Mouse (Mus musculus) E14TG2a.4 (cell line): ENCODE results near the gene Immp2l.

Experiments used
- H3K27me3 ChIP-seq: 2 replicates; pipeline ENCODE4 v1.6.1; 2014; ENCODE audit warnings: low read length, control low read depth; ENCODE audit not compliant: insufficient read depth
- H3K36me3 ChIP-seq: 2 replicates; pipeline ENCODE4 v1.6.1; 2014; ENCODE audit warnings: low read length, control low read depth; ENCODE audit not compliant: insufficient read depth
- H3K4me1 ChIP-seq: replicated peaks from 2 replicates; pipeline ENCODE4 v1.6.1; 2014; ENCODE audit warnings: low read depth, low read length, control low read depth
- H3K4me3 ChIP-seq: replicated peaks from 2 replicates; pipeline ENCODE4 v1.5.1; 2014; ENCODE audit warnings: mild to moderate bottlenecking, low read length
- H3K9me3 ChIP-seq: 2 replicates; pipeline ENCODE4 v1.6.1; 2014; ENCODE audit warnings: low read length, control low read depth
- CTCF ChIP-seq: conservative IDR thresholded peaks from 2 replicates; pipeline ENCODE4 v1.5.1; 2014; ENCODE audit warnings: low read length
- NANOG ChIP-seq: IDR thresholded peaks from 2 replicates; pipeline ENCODE4 v1.6.1; 2014; ENCODE audit warnings: borderline replicate concordance, low read length, mixed read lengths
- POU5F1 ChIP-seq: IDR thresholded peaks from 2 replicates; pipeline ENCODE4 v1.6.1; 2014; ENCODE audit warnings: low read length, borderline replicate concordance

Immp2l gene

DNA sequence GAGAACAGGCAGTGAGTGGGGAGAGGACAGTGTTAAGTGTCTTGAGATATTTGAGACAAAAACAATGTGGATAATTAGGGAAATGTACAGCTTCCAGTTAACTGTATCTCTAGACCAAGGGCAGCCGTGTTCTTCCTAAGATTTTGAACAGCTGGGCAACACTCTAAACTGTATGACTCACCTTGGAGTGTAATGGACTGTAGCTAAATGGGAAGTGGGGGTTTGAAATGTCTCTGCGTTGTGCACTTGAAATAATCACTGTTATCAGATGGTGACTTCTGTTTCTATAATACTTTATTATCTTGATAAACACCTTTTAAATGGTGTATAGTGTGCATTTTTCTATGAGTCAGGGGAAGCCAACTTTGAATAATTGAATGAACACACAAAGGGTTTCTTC lies 457.6 kb downstream of the Immp2l start:
- peaks cover 3% of the 10 kb centered on the region; the same call in 1 of the 2 replicates for H3K27me3 ChIP-seq
- H3K4me3 ChIP-seq: no peak overlapping the region
- no peaks in the 10 kb centered on the region for H3K9me3 ChIP-seq
- peaks cover 19% of the 10 kb centered on the region for H3K4me1 ChIP-seq
- H3K36me3 ChIP-seq: no peaks in the 10 kb centered on the region
- no peak for TF ChIP-seq CTCF
- no peak for TF ChIP-seq NANOG
- no peak for TF ChIP-seq POU5F1

DNA sequence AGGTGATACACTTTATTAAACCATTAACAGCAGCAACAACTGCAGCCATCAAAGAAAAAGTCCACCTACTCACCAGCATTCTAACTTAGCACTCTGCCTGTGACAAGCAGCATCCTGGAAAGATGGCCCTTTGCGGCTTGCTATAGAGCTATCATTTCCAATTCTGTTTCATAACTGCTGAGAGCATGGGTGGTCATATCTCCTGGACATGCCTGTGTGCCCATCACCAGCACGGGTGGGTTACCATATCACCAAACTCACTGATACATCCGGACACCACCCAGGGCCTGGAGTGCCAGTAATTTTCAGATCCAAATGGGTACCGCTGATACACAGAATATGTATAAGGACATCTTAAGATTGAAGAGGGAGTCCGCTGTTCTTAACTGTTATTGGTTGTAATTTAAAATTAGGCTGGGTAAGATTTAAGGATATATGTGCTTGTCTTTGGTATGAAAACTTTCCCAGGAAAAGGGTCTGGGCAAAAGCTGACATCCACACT lies 459.3 kb downstream of the Immp2l start:
- H3K36me3 ChIP-seq: no peaks in the 10 kb centered on the region
- H3K27me3 ChIP-seq: peaks cover 3% of the 10 kb centered on the region; the same call in 1 of the 2 replicates
- peaks cover 19% of the 10 kb centered on the region for H3K4me1 ChIP-seq
- H3K9me3 ChIP-seq: no peaks in the 10 kb centered on the region
- TF ChIP-seq CTCF: no peak
- TF ChIP-seq POU5F1: no peak
- TF ChIP-seq NANOG: no peak
- no peak overlapping the region for H3K4me3 ChIP-seq

DNA sequence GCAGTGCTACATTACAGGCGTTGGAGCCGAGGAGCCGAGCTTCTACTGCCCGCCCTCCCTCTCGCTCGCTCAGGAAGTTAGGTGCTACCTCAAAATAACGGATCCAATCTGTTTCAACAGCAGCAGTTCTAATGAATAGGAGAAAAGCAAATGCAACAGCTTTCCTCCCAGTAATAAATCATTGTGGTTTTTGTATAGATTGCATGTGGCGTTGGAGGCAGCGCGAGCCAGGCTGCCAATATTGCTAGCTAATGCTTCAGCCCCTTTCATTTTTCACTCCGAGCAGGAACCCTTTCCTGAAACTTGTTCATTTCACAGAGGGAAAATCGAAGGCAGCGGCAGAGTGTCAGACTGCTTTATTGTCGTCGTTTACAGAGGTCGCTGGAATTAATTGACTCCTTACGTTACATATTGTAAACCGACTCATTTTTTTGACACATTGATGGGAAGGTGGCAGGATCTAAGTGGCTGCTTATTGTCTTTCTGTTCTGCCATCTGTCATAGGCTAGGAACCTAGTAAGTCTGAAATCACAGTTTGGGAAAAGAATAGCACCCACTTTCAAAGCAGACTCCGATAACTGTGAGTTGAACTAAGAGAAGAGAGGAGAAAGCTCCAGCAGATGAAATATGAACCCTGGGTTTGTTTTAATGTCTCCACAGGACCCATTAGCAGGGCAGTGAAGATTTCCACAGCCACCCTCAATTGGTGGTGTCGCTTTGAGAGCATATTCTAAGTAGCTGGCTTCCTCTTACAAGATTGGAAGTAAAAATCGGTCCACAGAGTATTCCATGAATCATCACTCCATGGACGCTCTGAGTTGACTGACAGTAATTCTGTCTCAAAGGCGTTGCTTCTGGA lies 459.9 kb downstream of the Immp2l start:
- H3K36me3 ChIP-seq: no peaks in the 10 kb centered on the region
- TF ChIP-seq POU5F1 (no peak), NANOG (no peak), CTCF (no peak)
- H3K9me3 ChIP-seq: no peaks in the 10 kb centered on the region
- H3K4me1 ChIP-seq: peaks cover 19% of the 10 kb centered on the region
- H3K4me3 ChIP-seq: no peak overlapping the region
- peaks cover 3% of the 10 kb centered on the region; the same call in 1 of the 2 replicates for H3K27me3 ChIP-seq

GRCm38 (mm10) chr12:41484689-41485511 lies 461.0 kb downstream of the Immp2l start:
- TF ChIP-seq POU5F1 (no peak), CTCF (no peak), NANOG (no peak)
- Histone ChIP-seq H3K36me3 (no peaks in the 10 kb centered on the region), H3K4me1 (peaks cover 19% of the 10 kb centered on the region), H3K9me3 (no peaks in the 10 kb centered on the region), H3K4me3 (peak overlapping the region; percentile 4; the same call in 1 of the 2 replicates), H3K27me3 (peaks cover 3% of the 10 kb centered on the region; the same call in 1 of the 2 replicates)

- H3K4me3 ChIP-seq: peak overlapping the region; percentile 4; the same call in 1 of the 2 replicates
- H3K9me3 ChIP-seq: no peaks in the 10 kb centered on the region
- TF ChIP-seq NANOG (no peak), CTCF (no peak), POU5F1 (no peak)
- no peaks in the 10 kb centered on the region for H3K36me3 ChIP-seq
- H3K4me1 ChIP-seq: peaks cover 19% of the 10 kb centered on the region
- peaks cover 3% of the 10 kb centered on the region; the same call in 1 of the 2 replicates for H3K27me3 ChIP-seq
These were observed 461.8 kb downstream of the Immp2l start for GRCm38 (mm10) chr12:41485512-41486215.

DNA sequence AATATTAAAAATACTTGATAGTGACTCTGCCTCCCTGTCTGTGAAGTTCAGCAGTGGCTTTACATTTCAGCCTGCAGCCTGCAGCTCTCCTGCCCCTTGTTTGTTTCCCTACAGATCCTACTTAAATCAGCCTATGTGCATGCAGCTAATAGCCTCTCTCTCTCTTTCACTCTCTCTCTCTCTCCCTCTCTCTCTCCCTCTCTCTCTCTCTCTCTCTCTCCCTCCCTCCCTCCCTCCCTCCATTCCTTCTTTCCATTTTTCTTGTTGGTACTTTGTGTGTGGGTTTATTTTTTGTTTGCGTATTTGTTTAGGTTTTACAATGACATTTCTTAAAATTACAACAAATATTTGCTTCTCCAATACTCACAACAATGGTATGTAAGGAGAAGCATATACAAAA lies 462.4 kb downstream of the Immp2l start, which contains the start of gene Lrrn3:
Gene Lrrn3 (minus strand): TSS at position 101 of the 400 bp plus-strand sequence.
- Histone ChIP-seq H3K27me3 (peaks cover 3% of the 10 kb centered on the region; the same call in 1 of the 2 replicates), H3K9me3 (no peaks in the 10 kb centered on the region), H3K4me3 (peak within 1 kb of the TSS; percentile 4; the same call in 1 of the 2 replicates), H3K36me3 (no peaks in the 10 kb centered on the region), H3K4me1 (peaks cover 19% of the 10 kb centered on the region)
- TF ChIP-seq CTCF: no peak
- TF ChIP-seq POU5F1: no peak
- TF ChIP-seq NANOG: no peak

DNA sequence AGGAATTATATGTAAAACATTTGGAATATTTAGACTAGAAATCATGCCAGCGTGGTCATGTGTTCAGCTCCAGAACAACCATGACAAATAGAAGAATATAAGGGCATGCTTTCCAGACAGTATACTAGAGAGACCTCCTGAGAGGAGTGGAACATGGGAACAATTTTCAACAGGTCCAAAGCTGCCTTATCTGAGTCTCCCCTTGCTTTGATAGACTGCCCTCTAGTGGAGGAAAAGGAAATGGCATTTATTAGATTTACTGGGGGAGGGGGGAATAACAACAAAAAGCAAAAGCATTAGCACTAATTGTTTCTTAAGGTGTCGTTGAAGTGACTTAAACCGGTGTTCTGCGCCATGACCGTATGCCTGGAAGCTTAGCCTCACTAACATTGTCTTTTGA lies 463.1 kb downstream of the Immp2l start:
- Histone ChIP-seq H3K4me3 (no peak overlapping the region), H3K36me3 (no peaks in the 10 kb centered on the region), H3K4me1 (peaks cover 19% of the 10 kb centered on the region), H3K9me3 (no peaks in the 10 kb centered on the region), H3K27me3 (peaks cover 3% of the 10 kb centered on the region; the same call in 1 of the 2 replicates)
- peak; percentile 94 for TF ChIP-seq CTCF
- no peak for TF ChIP-seq POU5F1
